Mouse (Mus musculus) heart, adult 18-20 months (tissue): ENCODE results near the gene Nav1. TPM values are rescaled to one million over a fixed set of nuclear protein-coding genes. Genes with fewer than 3 reads are reported as not detected.
A peak's percentile ranks its signal among the peaks of the same experiment; 100 is the strongest.

Experiments
- DNase-seq, 2 experiments: peaks; one replicate each; pipeline ENCODE4 v3.0.0; 2021 to 2022; ENCODE audit warnings: mixed read lengths in 1 of 2
- microRNA-seq, 2 experiments: library from miRNA; unstranded; fragments of <30 nt; microRNA quantifications; one replicate each; pipeline ENCODE4 v1.2.0; 2022
- total RNA-seq, 2 experiments: library from RNA; stranded (reverse); gene quantifications; 2 replicates each; pipeline ENCODE4 v1.2.3; 2021

Nav1 gene
- total RNA-seq, 2 experiments from 2014 or later = 16.3 to 16.7 TPM

GRCm38 (mm10) chr1:135441861-135442260 is 165.2 kb downstream of the Nav1 start:
- DNase-seq = no peak

GRCm38 (mm10) chr1:135440986-135441385 is 166.1 kb downstream of the Nav1 start:
- no peak for DNase-seq

GRCm38 (mm10) chr1:135438801-135439200 is 168.3 kb downstream of the Nav1 start:
- DNase-seq = no peak

- DNase-seq = peak; percentile 41 to 61
These were observed 171.3 kb downstream of the Nav1 start for GRCm38 (mm10) chr1:135435823-135436222.

GRCm38 (mm10) chr1:135430669-135431017 is 176.5 kb downstream of the Nav1 start:
- no peak for DNase-seq

- DNase-seq = peak; percentile 92 to 94
These were observed 177.0 kb downstream of the Nav1 start, which contains the start of gene Ipo9 for GRCm38 (mm10) chr1:135429901-135430668. Gene Ipo9, minus strand, starts transcription at chr1:135430499.

- DNase-seq = no peak
These were observed 179.7 kb downstream of the Nav1 start for GRCm38 (mm10) chr1:135427390-135427789.

GRCm38 (mm10) chr1:135426645-135427044 is 180.4 kb downstream of the Nav1 start:
- no peak for DNase-seq

GRCm38 (mm10) chr1:135422772-135423171 is 184.3 kb downstream of the Nav1 start:
- DNase-seq = no peak

- peak; percentile 56 to 64 for DNase-seq
These were observed 193.1 kb downstream of the Nav1 start for GRCm38 (mm10) chr1:135413996-135414395.

GRCm38 (mm10) chr1:135412130-135412529 is 195.0 kb downstream of the Nav1 start:
- no peak for DNase-seq

GRCm38 (mm10) chr1:135410967-135411366 is 196.1 kb downstream of the Nav1 start:
- peak; percentile 85 to 91 for DNase-seq

- DNase-seq = no peak
These were observed 198.1 kb downstream of the Nav1 start for GRCm38 (mm10) chr1:135408973-135409372.

GRCm38 (mm10) chr1:135405356-135405755 is 201.7 kb downstream of the Nav1 start:
- DNase-seq = no peak

- DNase-seq = no peak
These were observed 205.5 kb downstream of the Nav1 start for GRCm38 (mm10) chr1:135401452-135402110.

- DNase-seq = no peak
These were observed 207.6 kb downstream of the Nav1 start for GRCm38 (mm10) chr1:135399466-135399865.

GRCm38 (mm10) chr1:135385161-135385560 is 221.9 kb downstream of the Nav1 start:
- no peak for DNase-seq

Small RNAs within 50 kb of the gene (microRNA-seq; reads per million reads assigned to microRNA genes)
- gene Mir1231 = 0.38 to 1.1 reads per million in 2 experiments

Other genes with a start within 250 kb of the Nav1 start
- 1 to 10 TPM; 2.5 to 3.0 TPM for gene Shisa4, start 232.1 kb downstream of the Nav1 start, total RNA-seq
- gene Ipo9, start 176.8 kb downstream of the Nav1 start, total RNA-seq = 10 to 100 TPM; 30.0 to 34.9 TPM
- gene Csrp1, start 112.8 kb upstream of the Nav1 start, total RNA-seq = 10 to 100 TPM; 47.0 to 51.1 TPM
- 10 to 100 TPM; 11.0 to 11.7 TPM for gene Phlda3, start 158.8 kb upstream of the Nav1 start, total RNA-seq
- 1 to 10 TPM; 1.5 to 1.7 TPM for gene Tnni1, start 172.1 kb upstream of the Nav1 start, total RNA-seq
- 1 to 10 TPM; 5.9 to 8.3 TPM for gene Lad1, start 211.3 kb upstream of the Nav1 start, total RNA-seq
- gene Tnnt2, start 229.1 kb upstream of the Nav1 start, total RNA-seq = over 10,000 TPM in 1 of 2 experiments, 1,000 to 10,000 TPM in 1; 9,387 to 10,464 TPM